Mouse (Mus musculus) megakaryocyte, embryonic 14.5 days (primary cell): ENCODE measurements around the gene Phc3.

Experiments used
- FLI1 ChIP-seq: IDR thresholded peaks from 2 replicates; pipeline ENCODE4 v1.6.1; 2012; ENCODE audit warnings: low read length, inconsistent platforms, mixed read lengths
- GATA1 ChIP-seq: IDR thresholded peaks from 3 replicates; pipeline ENCODE4 v1.6.1; 2012; ENCODE audit warnings: mixed read lengths, low read length, inconsistent platforms, borderline replicate concordance

DNA sequence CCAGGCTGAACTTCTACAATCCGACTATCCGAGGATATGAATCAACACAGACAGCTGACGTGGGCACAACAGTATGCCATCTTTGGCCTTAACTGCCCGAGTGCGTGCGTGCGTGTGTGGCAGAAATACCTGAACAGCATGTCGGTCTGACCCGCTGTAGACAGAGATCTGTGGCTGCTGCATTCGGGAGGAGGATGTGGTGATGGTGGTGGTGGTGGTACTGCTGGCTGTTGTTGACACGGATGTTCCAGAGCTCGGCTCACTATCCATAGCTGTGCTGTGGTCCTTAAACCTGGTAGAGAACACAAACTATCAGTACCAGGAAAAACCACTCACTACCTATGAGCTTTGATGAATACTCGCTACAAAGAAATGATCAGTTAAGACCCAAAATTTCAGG lies 3.6 kb downstream of the Phc3 start:
- TF ChIP-seq GATA1: no peak
- no peak for TF ChIP-seq FLI1
